Mouse (Mus musculus) MEL (cell line): ENCODE results near the gene Chp1.

Experiments used
- CTCF ChIP-seq, 3 experiments: IDR thresholded peaks in 2 of 3; conservative IDR thresholded peaks in 1 of 3; 2 replicates each; pipeline ENCODE4 v1.5.1; 2011 to 2012; ENCODE audit warnings: low read length in 3 of 3, low read depth in 2 of 3, mild to moderate bottlenecking in 2 of 3, improper control_type of control experiment in 1 of 3, inconsistent platforms in 1 of 3, mixed read lengths in 1 of 3, moderate library complexity in 1 of 3; ENCODE audit not compliant: control insufficient read depth in 1 of 3, insufficient read depth in 1 of 3, poor library complexity in 1 of 3, severe bottlenecking in 1 of 3
- TBP ChIP-seq: IDR thresholded peaks from 2 replicates; pipeline ENCODE4 v1.8.0; 2011; ENCODE audit warnings: low read depth, low read length, improper control_type of control experiment
- ZMIZ1 ChIP-seq: IDR thresholded peaks from 2 replicates; pipeline ENCODE4 v1.6.1; 2012; ENCODE audit warnings: low read depth, mild to moderate bottlenecking, inconsistent platforms, low read length, improper control_type of control experiment, moderate library complexity

DNA sequence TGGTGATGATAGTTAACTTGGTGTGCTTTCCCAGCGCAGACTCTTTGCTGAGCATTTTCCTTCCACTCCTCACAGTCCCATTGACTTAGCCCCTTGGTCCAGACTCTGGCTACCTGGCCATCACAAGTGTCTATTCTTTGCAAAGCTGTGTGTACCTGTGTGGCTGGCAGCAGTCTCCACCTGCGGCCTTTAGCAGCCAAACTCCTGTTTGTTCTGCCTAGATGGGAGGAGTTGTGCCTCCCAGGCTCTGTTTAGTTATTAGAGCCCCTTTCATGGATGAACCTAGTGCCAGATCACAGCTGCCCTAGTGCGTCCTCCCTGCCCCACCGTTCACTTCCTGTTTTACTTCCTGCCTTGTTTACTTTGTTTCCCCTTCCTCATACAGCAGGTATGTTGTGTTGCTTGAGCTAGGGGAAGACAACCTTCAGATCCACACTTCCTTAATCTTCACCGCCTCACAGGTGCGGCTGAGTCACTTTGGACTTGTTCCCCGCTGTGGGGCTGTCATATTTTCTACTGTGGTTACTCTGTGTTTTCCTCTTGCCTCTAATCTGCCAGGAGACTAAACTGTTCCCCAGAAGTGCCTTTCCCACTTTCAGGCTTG, 11.3 kb downstream of the Chp1 start:
- TF ChIP-seq CTCF (IDR thresholded peaks at IDR 0.05 in 2 of 3, conservative IDR thresholded peaks at IDR 0.05 in 1 of 3; ENCODE audit: control insufficient read depth in 1 of 3, insufficient read depth in 1 of 3, low read depth in 2 of 3, low read length in 3 of 3, poor library complexity in 1 of 3, severe bottlenecking in 1 of 3) (no peak), ZMIZ1 (no peak), TBP (no peak)
